In genomic region chr9:87255696-87256030, GRCm38 (mm10) we compare ENCODE assay signal across 8 mouse cellular contexts. TPM values are rescaled to one million over a fixed set of nuclear protein-coding genes. Genes with fewer than 3 reads are reported as not detected.
DNase-seq lines count a peak whose midpoint lies in the region; ATAC-seq and TF ChIP-seq lines count a peak whose summit lies in the region.

No protein-coding gene starts in this region.

- 18% methylated on average over 6 of the region's 6 CpGs for WGBS in lung, embryonic 15.5 days
- WGBS in limb, embryonic 14.5 days: 21% methylated on average over 6 of the region's 6 CpGs
- 20% methylated on average over 6 of the region's 6 CpGs for WGBS in small intestine, adult 2 months

- no peak for TF ChIP-seq POLR2A in limb, embryonic 14.5 days (IDR thresholded peaks at IDR 0.05; ENCODE audit: borderline replicate concordance, extremely low read depth, insufficient read depth, insufficient read length)
- TF ChIP-seq POLR2A in small intestine, adult 2 months (IDR thresholded peaks at IDR 0.05; ENCODE audit: low read depth, low read length): no peak

- H3K9ac ChIP-seq in lung, embryonic 15.5 days: peak overlapping the region; percentile 57; the same call in 1 of the 2 replicates
- peak overlapping the region; percentile 66 for H3K9ac ChIP-seq in limb, embryonic 14.5 days (ENCODE audit: low read depth, low read length, severe bottlenecking)

- H3K4me3 ChIP-seq in lung, embryonic 15.5 days: peak overlapping the region; percentile 60
- H3K4me3 ChIP-seq in limb, embryonic 14.5 days (replicated peaks; ENCODE audit: low read length): peak overlapping the region; percentile 73
- H3K4me3 ChIP-seq in small intestine, adult 2 months (ENCODE audit: low read depth, low read length): peak overlapping the region; percentile 93

- H3K4me1 ChIP-seq in lung, embryonic 15.5 days: 0 out of 2 replicates have a peak, but pooled peaks cover 2% of the 10 kb centered on the region
- no peaks in the 10 kb centered on the region for H3K4me1 ChIP-seq in limb, embryonic 14.5 days (ENCODE audit: control insufficient read depth, insufficient read depth, low read length)
- H3K4me1 ChIP-seq in small intestine, adult 2 months (ENCODE audit: control insufficient read depth, insufficient read depth, insufficient read length, low read length): no peaks in the 10 kb centered on the region

- no peaks in the 10 kb centered on the region for H3K27me3 ChIP-seq in lung, embryonic 15.5 days
- no peaks in the 10 kb centered on the region for H3K27me3 ChIP-seq in limb, embryonic 14.5 days (ENCODE audit: control insufficient read depth, insufficient read depth, low read length)
- no peaks in the 10 kb centered on the region for H3K27me3 ChIP-seq in small intestine, adult 2 months (ENCODE audit: control insufficient read depth, insufficient read depth, low read length)

- peak; percentile 69 for ATAC-seq in lung, embryonic 15.5 days (ENCODE audit: borderline replicate concordance, extremely low read depth, low FRiP score, low TSS enrichment)
- peak; percentile 85 for ATAC-seq in erythroblast, adult 5-6 weeks (replicated peaks; ENCODE audit: low FRiP score, poor library complexity, severe bottlenecking)
- ATAC-seq in limb, embryonic 14.5 days (ENCODE audit: low FRiP score, low read depth): peak; percentile 80

- H3K4me2 ChIP-seq in lung, embryonic 15.5 days: peak overlapping the region; percentile 63
- peak overlapping the region; percentile 68; the same call in 1 of the 2 replicates for H3K4me2 ChIP-seq in limb, embryonic 14.5 days (replicated peaks; ENCODE audit: low read depth, low read length, severe bottlenecking)

- peak; percentile 46; the same call in 1 of the 2 replicates for TF ChIP-seq CTCF in small intestine, adult 2 months (IDR thresholded peaks at IDR 0.05; ENCODE audit: extremely low read depth, insufficient read length, insufficient replicate concordance, low read depth, low read length)

- H3K36me3 ChIP-seq in lung, embryonic 15.5 days: no peaks in the 10 kb centered on the region
- no peaks in the 10 kb centered on the region for H3K36me3 ChIP-seq in limb, embryonic 14.5 days (ENCODE audit: control insufficient read depth, insufficient read depth, low read length)
- H3K36me3 ChIP-seq in small intestine, adult 2 months (ENCODE audit: control insufficient read depth, insufficient read depth, low read length): no peaks in the 10 kb centered on the region

- no peak for DNase-seq in lung, postnatal 36 days
- no peak for DNase-seq in limb, embryonic 14.5 days (ENCODE audit: low spot score)
- no peak for DNase-seq in embryo, embryonic 10 days (ENCODE audit: low spot score)
- no peak for DNase-seq in urinary bladder, adult 2 months (ENCODE audit: low spot score)
- DNase-seq in T-cell, adult 2 months (ENCODE audit: low spot score): no peak

- H3K9me3 ChIP-seq in lung, embryonic 15.5 days: no peaks in the 10 kb centered on the region
- no peaks in the 10 kb centered on the region for H3K9me3 ChIP-seq in limb, embryonic 14.5 days (ENCODE audit: control insufficient read depth, low read length)

- H3K27ac ChIP-seq in lung, embryonic 15.5 days: peak overlapping the region; percentile 62; the same call in 1 of the 2 replicates
- H3K27ac ChIP-seq in limb, embryonic 14.5 days (replicated peaks; ENCODE audit: low read depth, low read length): no peak overlapping the region
- no peak overlapping the region for H3K27ac ChIP-seq in small intestine, adult 2 months (ENCODE audit: insufficient read depth, low read depth, low read length)

RNA-seq across cellular contexts. Expression of gene Cep162, which starts 0.3 kb away (rescaled TPM):
- 6.4 TPM in 2 replicates for polyA plus RNA-seq in lung, embryonic 15.5 days (2015; fragmentation: Nextera tagmentation; extraction: Ambion mirVana)
- total RNA-seq in erythroblast, adult 5-6 weeks (2015; ENCODE audit: low replicate concordance): 3.1 and 3.3 TPM in 2 replicates
- 5.9 and 6.7 TPM in 2 replicates for total RNA-seq in erythroblast, adult 5-6 weeks (2017; ENCODE audit: low replicate concordance)
- 4.7 and 5.5 TPM in 2 replicates for polyA plus RNA-seq in limb, embryonic 14.5 days (2012; rRNA removed)
- 5.3 and 6.0 TPM in 2 replicates for polyA plus RNA-seq in limb, embryonic 14.5 days (2014; fragmentation: Nextera tagmentation; extraction: Ambion mirVana)
- 0.28 and 0.77 TPM in 2 replicates for polyA plus RNA-seq in small intestine, adult 2 months (2012; rRNA removed)
- 3.4 and 4.6 TPM in 2 replicates for polyA plus RNA-seq in urinary bladder, adult 2 months (2012; rRNA removed)
